8 mouse cellular contexts compared by ENCODE assay signal in the genomic region with DNA sequence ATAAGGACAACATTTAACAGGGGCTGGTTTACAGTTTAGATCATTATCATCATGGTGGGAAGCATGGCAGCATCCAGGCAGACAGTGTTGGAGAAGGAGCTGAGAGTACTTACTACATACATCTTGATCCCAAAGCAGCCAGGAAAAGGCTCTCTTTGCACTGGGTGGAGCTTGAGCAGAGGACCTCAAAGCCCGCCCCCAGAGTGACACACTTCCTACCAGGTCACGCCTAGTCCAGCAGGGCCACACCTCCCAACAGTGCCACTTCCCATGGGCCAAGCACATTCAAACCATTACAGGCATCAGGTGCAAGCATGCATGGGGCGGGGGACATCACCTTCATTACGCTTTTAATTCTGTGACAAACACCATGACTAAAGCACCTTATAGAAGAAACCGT. TPM values are rescaled to one million over a fixed set of nuclear protein-coding genes. Genes with fewer than 3 reads are reported as not detected.
A peak's percentile ranks its signal among the peaks of the same experiment; 100 is the strongest.
DNase-seq lines count a peak whose midpoint lies in the region; ATAC-seq and TF ChIP-seq lines count a peak whose summit lies in the region.

No protein-coding gene starts in this region.

- TF ChIP-seq POLR2A in thymus, adult 2 months (IDR thresholded peaks at IDR 0.05; ENCODE audit: control insufficient read depth, extremely low read depth, insufficient read depth, low read length, poor library complexity): no peak

- WGBS in thymus, adult 2 months: 49% methylated on average over 5 of the region's 5 CpGs
- 39% methylated on average over 5 of the region's 5 CpGs for WGBS in limb, embryonic 11.5 days
- WGBS in midbrain, postnatal 0 days: 42% methylated on average over 5 of the region's 5 CpGs

- peaks cover 23% of the 10 kb centered on the region for H3K4me1 ChIP-seq in thymus, adult 2 months (replicated peaks; ENCODE audit: control insufficient read depth, insufficient read depth, low read length)
- peaks cover 10% of the 10 kb centered on the region for H3K4me1 ChIP-seq in limb, embryonic 11.5 days (ENCODE audit: control insufficient read depth, insufficient read depth, low read length)
- H3K4me1 ChIP-seq in midbrain, postnatal 0 days (ENCODE audit: insufficient read depth, low read length): peaks cover 13% of the 10 kb centered on the region

- peak; percentile 25 for DNase-seq in thymus, adult 2 months
- DNase-seq in thymus, postnatal 10 days (ENCODE audit: low spot score in 2 of 2): no peak
- peak; percentile 37 for DNase-seq in embryo, embryonic 11 days
- peak; percentile 31 for DNase-seq in limb, embryonic 11.5 days (ENCODE audit: low spot score)
- peak; percentile 43 to 56 for DNase-seq in natural killer cell, adult 2 months (ENCODE audit: low spot score in 2 of 2)
- no peak for DNase-seq in midbrain, postnatal 0 days (ENCODE audit: low spot score)
- no peak for DNase-seq in cerebellum, adult 9-11 months
- DNase-seq in layer of hippocampus, postnatal 25 days (ENCODE audit: extremely low spot score in 1 of 2, low spot score in 1 of 2): no peak

- no peak overlapping the region for H3K4me3 ChIP-seq in thymus, adult 2 months (ENCODE audit: control insufficient read depth, insufficient read depth, low read length)
- no peak overlapping the region for H3K4me3 ChIP-seq in limb, embryonic 11.5 days (ENCODE audit: low read depth, low read length)
- H3K4me3 ChIP-seq in midbrain, postnatal 0 days (ENCODE audit: low read depth, low read length): no peak overlapping the region

- no peaks in the 10 kb centered on the region for H3K27me3 ChIP-seq in thymus, adult 2 months (ENCODE audit: control insufficient read depth, insufficient read depth, low read length)
- no peaks in the 10 kb centered on the region for H3K27me3 ChIP-seq in limb, embryonic 11.5 days (ENCODE audit: control insufficient read depth, insufficient read depth, low read length)
- no peaks in the 10 kb centered on the region for H3K27me3 ChIP-seq in midbrain, postnatal 0 days (ENCODE audit: insufficient read depth, low read length)

- TF ChIP-seq CTCF in thymus, adult 2 months (IDR thresholded peaks at IDR 0.05; ENCODE audit: borderline replicate concordance, control insufficient read depth, extremely low read depth, insufficient read depth, low read length, poor library complexity): no peak
- no peak for TF ChIP-seq CTCF in midbrain, postnatal 0 days (IDR thresholded peaks at IDR 0.05)

- H3K9me3 ChIP-seq in limb, embryonic 11.5 days (ENCODE audit: control insufficient read depth, low read length): no peaks in the 10 kb centered on the region
- H3K9me3 ChIP-seq in midbrain, postnatal 0 days (ENCODE audit: low read length): no peaks in the 10 kb centered on the region

- no peak for ATAC-seq in limb, embryonic 11.5 days (ENCODE audit: insufficient number of reproducible peaks, low FRiP score, low TSS enrichment, low read depth)
- ATAC-seq in midbrain, postnatal 0 days (ENCODE audit: low FRiP score): no peak

- H3K9ac ChIP-seq in limb, embryonic 11.5 days (ENCODE audit: low read length): no peak overlapping the region
- H3K9ac ChIP-seq in midbrain, postnatal 0 days (replicated peaks; ENCODE audit: low read length, poor library complexity, severe bottlenecking): no peak overlapping the region

- H3K27ac ChIP-seq in thymus, adult 2 months (ENCODE audit: control insufficient read depth, insufficient read depth, low read length): no peak overlapping the region
- no peak overlapping the region for H3K27ac ChIP-seq in limb, embryonic 11.5 days (replicated peaks; ENCODE audit: low read depth, low read length)
- H3K27ac ChIP-seq in midbrain, postnatal 0 days (ENCODE audit: low read depth, low read length): no peak overlapping the region

- no peak overlapping the region for H3K4me2 ChIP-seq in limb, embryonic 11.5 days (ENCODE audit: low read depth, severe bottlenecking)
- no peak overlapping the region for H3K4me2 ChIP-seq in midbrain, postnatal 0 days (ENCODE audit: low read depth, low read length, poor library complexity, severe bottlenecking)

- H3K36me3 ChIP-seq in thymus, adult 2 months (ENCODE audit: control insufficient read depth, insufficient read depth, low read length): no peaks in the 10 kb centered on the region
- H3K36me3 ChIP-seq in limb, embryonic 11.5 days (ENCODE audit: control insufficient read depth, insufficient read depth, low read length): no peaks in the 10 kb centered on the region
- H3K36me3 ChIP-seq in midbrain, postnatal 0 days (ENCODE audit: insufficient read depth, low read length): no peaks in the 10 kb centered on the region

RNA-seq across cellular contexts. Expression of a gene that starts 2.2 kb away (rescaled TPM):
- polyA plus RNA-seq in thymus, adult 2 months (2012; rRNA removed): 182 and 195 TPM in 2 replicates
- 67.8 and 68.5 TPM in 2 replicates for polyA plus RNA-seq in limb, embryonic 11.5 days (2014; fragmentation: Nextera tagmentation; extraction: Ambion mirVana)
- 182 and 183 TPM in 2 replicates for total RNA-seq in midbrain, postnatal 0 days (2014; rRNA removed)
- 95.4 and 105 TPM in 2 replicates for polyA plus RNA-seq in midbrain, postnatal 0 days (2015; fragmentation: Nextera tagmentation; extraction: Ambion mirVana)
- 100 to 1,000 TPM; 128 to 143 TPM for total RNA-seq in layer of hippocampus, postnatal 25 days (2021)

RNA-seq across cellular contexts. Expression of a gene that starts 10.7 kb away (rescaled TPM):
- 121 and 155 TPM in 2 replicates for polyA plus RNA-seq in thymus, adult 2 months (2012; rRNA removed)
- polyA plus RNA-seq in limb, embryonic 11.5 days (2014; fragmentation: Nextera tagmentation; extraction: Ambion mirVana): 23.0 and 27.8 TPM in 2 replicates
- 23.8 and 34.4 TPM in 2 replicates for total RNA-seq in midbrain, postnatal 0 days (2014; rRNA removed)
- polyA plus RNA-seq in midbrain, postnatal 0 days (2015; fragmentation: Nextera tagmentation; extraction: Ambion mirVana): 9.9 and 13.4 TPM in 2 replicates
- 10 to 100 TPM; 39.9 to 60.6 TPM for total RNA-seq in layer of hippocampus, postnatal 25 days (2021)

RNA-seq across cellular contexts. Expression of a gene that starts 42.3 kb away (rescaled TPM):
- polyA plus RNA-seq in thymus, adult 2 months (2012; rRNA removed): 56.4 and 66.9 TPM in 2 replicates
- 4.8 and 5.0 TPM in 2 replicates for polyA plus RNA-seq in limb, embryonic 11.5 days (2014; fragmentation: Nextera tagmentation; extraction: Ambion mirVana)
- total RNA-seq in midbrain, postnatal 0 days (2014; rRNA removed): 26.3 and 48.0 TPM in 2 replicates
- 44.0 and 47.4 TPM in 2 replicates for polyA plus RNA-seq in midbrain, postnatal 0 days (2015; fragmentation: Nextera tagmentation; extraction: Ambion mirVana)
- total RNA-seq in layer of hippocampus, postnatal 25 days (2021): 10 to 100 TPM; 46.4 to 61.7 TPM

RNA-seq across cellular contexts. Expression of a gene that starts 42.5 kb away (rescaled TPM):
- 252 and 261 TPM in 2 replicates for polyA plus RNA-seq in thymus, adult 2 months (2012; rRNA removed)
- 44.0 and 48.6 TPM in 2 replicates for polyA plus RNA-seq in limb, embryonic 11.5 days (2014; fragmentation: Nextera tagmentation; extraction: Ambion mirVana)
- 66.6 and 75.1 TPM in 2 replicates for total RNA-seq in midbrain, postnatal 0 days (2014; rRNA removed)
- 44.9 and 48.5 TPM in 2 replicates for polyA plus RNA-seq in midbrain, postnatal 0 days (2015; fragmentation: Nextera tagmentation; extraction: Ambion mirVana)
- 10 to 100 TPM; 13.0 to 13.6 TPM for total RNA-seq in layer of hippocampus, postnatal 25 days (2021)

RNA-seq across cellular contexts. Expression of a gene that starts 53.7 kb away (rescaled TPM):
- polyA plus RNA-seq in thymus, adult 2 months (2012; rRNA removed): 94.6 and 119 TPM in 2 replicates
- 122 and 130 TPM in 2 replicates for polyA plus RNA-seq in limb, embryonic 11.5 days (2014; fragmentation: Nextera tagmentation; extraction: Ambion mirVana)
- 18.3 and 34.2 TPM in 2 replicates for total RNA-seq in midbrain, postnatal 0 days (2014; rRNA removed)
- polyA plus RNA-seq in midbrain, postnatal 0 days (2015; fragmentation: Nextera tagmentation; extraction: Ambion mirVana): 61.5 and 64.3 TPM in 2 replicates
- 10 to 100 TPM; 46.2 to 52.0 TPM for total RNA-seq in layer of hippocampus, postnatal 25 days (2021)

Comparison
In these comparisons a context has a peak if more than half of its experiments do, and no peak if none do; other contexts are left out.
1. DNase-seq: peak in thymus, adult 2 months (single experiment), embryo, embryonic 11 days (single experiment), limb, embryonic 11.5 days (single experiment) and natural killer cell, adult 2 months (2 of 2); none in thymus, postnatal 10 days (0 of 2), midbrain, postnatal 0 days (single experiment), cerebellum, adult 9-11 months (single experiment) and layer of hippocampus, postnatal 25 days (0 of 2).